Mouse (Mus musculus) adrenal gland, adult (tissue): ENCODE data around the gene Srpk2.
"Not testable (repeated sequence)": the region's sequence is repeated elsewhere in the genome, so short reads cannot be mapped to it uniquely, and the experiment has no call there.

ENCODE experiments used
- DNase-seq, 2 experiments: peaks; one replicate each; pipeline ENCODE4 v3.0.0; 2022 to 2023; ENCODE audit warnings: low spot score in 1 of 2; ENCODE audit not compliant: inconsistent age in 2 of 2

The Srpk2 gene

GRCm38 (mm10) chr5:23684517-23684916 lies at the start of gene Srpk2:
Gene Srpk2 (minus strand): TSS chr5:23684617.
- no peak for DNase-seq

GRCm38 (mm10) chr5:23721956-23722355 lies 37.5 kb upstream of the Srpk2 start:
- DNase-seq = no peak

- no peak for DNase-seq
These were observed 34.5 kb upstream of the Srpk2 start for GRCm38 (mm10) chr5:23718881-23719328.

- no peak for DNase-seq
These were observed 33.7 kb upstream of the Srpk2 start for GRCm38 (mm10) chr5:23718182-23718534.

GRCm38 (mm10) chr5:23717469-23718181 lies 33.2 kb upstream of the Srpk2 start:
- no peak for DNase-seq

- no peak for DNase-seq
These were observed 29.3 kb upstream of the Srpk2 start for GRCm38 (mm10) chr5:23713401-23714335.

GRCm38 (mm10) chr5:23712130-23713001 lies 27.9 kb upstream of the Srpk2 start:
- peak; percentile 86 to 95 for DNase-seq

- peak in 1 of 2 experiments; percentile 79 for DNase-seq
These were observed 27.3 kb upstream of the Srpk2 start for GRCm38 (mm10) chr5:23711671-23712129.

GRCm38 (mm10) chr5:23711244-23711643 lies 26.8 kb upstream of the Srpk2 start:
- DNase-seq = no peak

GRCm38 (mm10) chr5:23709661-23710060 lies 25.2 kb upstream of the Srpk2 start:
- no peak for DNase-seq

- DNase-seq = not testable (repeated sequence)
These were observed 22.5 kb upstream of the Srpk2 start for GRCm38 (mm10) chr5:23706601-23707597.

GRCm38 (mm10) chr5:23697457-23697856 lies 13.0 kb upstream of the Srpk2 start:
- DNase-seq = no peak

- DNase-seq = no peak
These were observed 986 bp downstream of the Srpk2 start for GRCm38 (mm10) chr5:23683431-23683830.

- no peak for DNase-seq
These were observed 5.4 kb downstream of the Srpk2 start for GRCm38 (mm10) chr5:23679006-23679405.

- no peak for DNase-seq
These were observed 6.5 kb downstream of the Srpk2 start for GRCm38 (mm10) chr5:23677883-23678282.

GRCm38 (mm10) chr5:23677072-23677453 lies 7.4 kb downstream of the Srpk2 start:
- no peak for DNase-seq

- peak; percentile 53 to 82 for DNase-seq
These were observed 8.0 kb downstream of the Srpk2 start for GRCm38 (mm10) chr5:23676156-23677071.

- peak; percentile 77 to 89 for DNase-seq
These were observed 8.8 kb downstream of the Srpk2 start for GRCm38 (mm10) chr5:23675499-23676155.
